Mouse (Mus musculus) ES-Bruce4 (cell line): ENCODE data around the gene Slc44a1.

Source experiments
- CTCF ChIP-seq: IDR thresholded peaks from one replicate; pipeline ENCODE4 v1.8.1; 2011; ENCODE audit warnings: low read depth, low read length
- EP300 ChIP-seq: IDR thresholded peaks from 2 replicates; pipeline ENCODE4 v1.6.1; 2011; ENCODE audit warnings: low read depth, low read length; ENCODE audit not compliant: insufficient read depth
- POLR2A ChIP-seq: IDR thresholded peaks from one replicate; pipeline ENCODE4 v1.8.1; 2011; ENCODE audit warnings: low read length; ENCODE audit not compliant: insufficient read depth

- TF ChIP-seq CTCF (no peak), POLR2A (no peak), EP300 (no peak)
These were observed 55.4 kb downstream of the Slc44a1 start for GRCm38 (mm10) chr4:53495646-53496045.
